Mouse (Mus musculus) thymus, postnatal 14 days (tissue): ENCODE data around the gene Inca1.
A peak's percentile ranks its signal among the peaks of the same experiment; 100 is the strongest.

Experiments
- DNase-seq: peaks from one replicate; pipeline ENCODE4 v3.0.0; 2021

Gene Inca1

GRCm38 (mm10) chr11:70650322-70651175, 49.4 kb downstream of the Inca1 start:
- DNase-seq = peak; percentile 71

- DNase-seq = no peak
These were observed 50.7 kb downstream of the Inca1 start for GRCm38 (mm10) chr11:70649185-70649734.

DNA sequence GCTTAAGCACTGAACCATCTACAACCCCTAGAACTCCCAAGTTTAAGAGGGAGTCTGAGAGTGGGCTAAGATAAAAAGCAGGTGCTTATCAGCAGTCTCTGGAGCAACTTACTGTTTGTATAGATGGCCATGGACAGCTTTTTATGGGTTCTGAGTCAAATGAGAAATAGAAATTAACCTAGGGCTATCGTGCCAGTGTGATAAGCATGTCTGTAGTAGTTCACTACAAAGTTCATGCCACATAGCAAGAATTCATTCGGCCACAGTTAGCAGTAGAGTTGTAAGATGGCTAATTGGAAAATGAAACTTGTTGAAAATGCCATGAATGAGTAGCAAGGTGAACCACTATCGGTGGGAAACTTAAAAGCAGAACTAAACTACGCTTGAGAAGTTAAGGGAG, 51.4 kb downstream of the Inca1 start:
- DNase-seq = no peak

- peak; percentile 74 for DNase-seq
These were observed 52.1 kb downstream of the Inca1 start for GRCm38 (mm10) chr11:70647716-70648420.

GRCm38 (mm10) chr11:70646691-70647650, 53.0 kb downstream of the Inca1 start, which contains the start of the genes Rnf167 and Slc25a11:
TSS of gene Rnf167 (plus strand) at chr11:70647235.
TSS of gene Slc25a11 (minus strand) at chr11:70647479.
- DNase-seq = peak; percentile 99

DNA sequence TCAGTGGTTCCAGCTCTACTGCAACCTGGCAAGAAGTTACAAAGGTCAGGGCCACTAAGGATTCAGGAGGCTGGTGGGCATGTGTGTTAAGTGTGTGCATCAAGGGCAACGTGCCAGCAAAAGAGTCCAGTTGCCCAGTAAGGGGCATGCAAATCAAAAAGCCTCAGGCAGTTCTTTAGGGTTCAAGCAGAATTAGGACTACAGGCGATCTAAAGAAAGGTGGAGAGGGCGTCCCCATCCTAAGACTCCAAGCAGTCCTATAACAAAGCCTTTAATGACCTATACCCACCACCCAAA, 53.7 kb downstream of the Inca1 start:
- no peak for DNase-seq

- DNase-seq = no peak
These were observed 54.3 kb downstream of the Inca1 start for GRCm38 (mm10) chr11:70645461-70646258.

DNA sequence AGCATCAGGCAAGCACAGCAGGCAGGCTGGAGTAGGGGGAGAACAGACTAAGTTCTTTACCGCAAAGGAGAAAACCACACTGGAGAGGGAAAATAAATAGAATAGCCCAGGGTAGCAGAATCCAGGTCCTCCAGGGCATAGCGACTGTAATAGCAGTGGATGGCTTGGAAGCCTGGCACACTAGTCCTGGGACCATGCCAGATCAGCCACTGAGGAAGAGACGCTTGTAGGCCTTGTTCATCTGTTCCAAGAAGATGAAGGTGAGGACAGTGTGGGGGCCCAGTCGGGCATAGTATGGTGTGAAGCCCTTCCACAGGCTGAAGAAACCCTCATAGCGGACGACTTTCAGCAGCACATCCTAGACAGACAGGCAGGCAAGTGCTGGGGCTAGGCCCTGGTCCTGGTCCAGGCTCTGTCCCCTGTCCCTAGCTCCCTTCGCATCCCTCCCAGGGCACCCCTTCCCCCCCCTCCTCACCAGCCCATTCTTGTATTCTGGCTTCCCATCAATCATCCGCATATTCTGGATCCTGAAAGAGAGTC, 55.3 kb downstream of the Inca1 start:
- no peak for DNase-seq

GRCm38 (mm10) chr11:70643051-70643450, 56.9 kb downstream of the Inca1 start:
- no peak for DNase-seq

- no peak for DNase-seq
These were observed 58.7 kb downstream of the Inca1 start for GRCm38 (mm10) chr11:70641241-70641640.

DNA sequence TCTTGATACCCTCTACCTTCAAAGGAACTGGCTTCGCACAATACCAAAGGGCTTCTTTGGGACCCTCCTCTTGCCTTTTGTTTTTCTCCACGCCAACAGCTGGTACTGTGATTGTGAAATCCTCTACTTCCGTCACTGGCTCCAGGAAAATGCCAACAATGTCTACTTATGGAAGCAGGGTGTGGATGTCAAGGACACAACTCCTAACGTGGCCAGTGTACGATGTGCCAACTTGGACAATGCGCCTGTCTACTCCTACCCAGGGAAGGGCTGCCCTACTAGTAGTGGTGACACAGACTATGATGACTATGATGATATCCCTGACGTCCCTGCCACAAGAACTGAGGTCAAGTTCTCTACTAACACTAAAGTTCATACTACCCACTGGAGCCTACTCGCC, 60.0 kb downstream of the Inca1 start:
- DNase-seq = no peak

DNA sequence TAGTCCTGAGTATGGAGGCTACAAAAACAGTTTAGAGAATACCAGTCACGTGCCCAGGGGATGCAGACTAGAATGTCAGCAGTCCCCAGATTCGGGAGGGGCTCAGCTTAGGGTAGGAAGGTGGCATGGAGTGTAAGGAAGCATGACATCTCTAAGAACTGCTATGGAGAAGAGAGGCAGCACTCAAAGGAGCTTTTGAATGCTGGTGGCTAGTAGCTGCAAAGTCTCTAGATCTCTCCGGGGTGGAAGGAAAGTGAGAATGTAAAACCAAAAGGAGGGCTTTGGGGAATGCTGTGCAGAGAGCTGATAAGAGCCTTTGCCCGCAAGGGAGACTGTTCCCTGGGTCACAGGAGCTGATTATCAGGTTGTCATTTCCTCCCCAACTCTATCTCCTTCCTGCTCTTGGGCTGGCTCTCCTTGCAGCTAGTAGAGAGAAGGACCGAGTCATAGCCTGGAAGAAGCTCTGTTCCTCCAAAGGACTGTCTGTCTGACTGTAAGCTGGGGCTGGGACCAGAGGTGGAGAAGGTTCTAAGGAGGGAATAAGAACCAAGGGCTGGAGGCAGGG, 61.2 kb downstream of the Inca1 start, which contains the start of gene Gp1ba:
Gene Gp1ba (plus strand): TSS at position 409 of the 565 bp plus-strand sequence.
- no peak for DNase-seq
